29 mouse cellular contexts compared by ENCODE assay signal in genomic region chr16:30784261-30784660, GRCm38 (mm10).
"Had no signal": no experiment of that assay in that cellular context is flagged by ENCODE, and none has a peak within 500 bp of the region (broad histone marks: within the 10 kb centered on the region; RNA-seq: fewer than 3 reads in every experiment).

No protein-coding gene starts in this region.

- H3K27ac ChIP-seq: heart, embryonic 13.5 days; heart, embryonic 15.5 days; hindbrain, embryonic 10.5 days; hindbrain, embryonic 12.5 days; hindbrain, embryonic 13.5 days; hindbrain, embryonic 14.5 days; hindbrain, embryonic 15.5 days; hindbrain, postnatal 0 days; intestine, embryonic 15.5 days; kidney, embryonic 15.5 days; kidney, postnatal 0 days; layer of hippocampus, adult 2 months; left cerebral cortex, adult 2 months had no signal

- DNase-seq: heart, postnatal 14 days; heart, postnatal 36 days; heart, postnatal 4 days; kidney, adult 11 months; kidney, adult 18-20 months; kidney, adult 2 months; kidney, adult 8-10 months; kidney, adult 9 months; kidney, postnatal 10 days; kidney, postnatal 14 days; kidney, postnatal 25 days; kidney, postnatal 36 days; kidney, postnatal 4 days; layer of hippocampus, adult 9-11 months; layer of hippocampus, postnatal 36 days had no signal

- H3K36me3 ChIP-seq: heart, embryonic 12.5 days; heart, embryonic 13.5 days; heart, embryonic 15.5 days; hindbrain, embryonic 10.5 days; hindbrain, embryonic 12.5 days; hindbrain, embryonic 13.5 days; hindbrain, embryonic 15.5 days; intestine, embryonic 15.5 days; kidney, embryonic 15.5 days had no signal

- H3K27me3 ChIP-seq: heart, embryonic 12.5 days; heart, embryonic 13.5 days; heart, embryonic 15.5 days; hindbrain, embryonic 12.5 days; hindbrain, embryonic 13.5 days; hindbrain, embryonic 15.5 days; intestine, embryonic 15.5 days; kidney, embryonic 15.5 days had no signal

- H3K4me3 ChIP-seq: heart, embryonic 12.5 days; heart, embryonic 13.5 days; heart, embryonic 15.5 days; hindbrain, embryonic 10.5 days; hindbrain, embryonic 12.5 days; hindbrain, embryonic 13.5 days; hindbrain, embryonic 15.5 days; intestine, embryonic 15.5 days; kidney, embryonic 15.5 days; layer of hippocampus, adult 2 months; left cerebral cortex, adult 2 months had no signal

- H3K4me1 ChIP-seq: hindbrain, embryonic 15.5 days had no signal

- H3K9me3 ChIP-seq: heart, embryonic 12.5 days; heart, embryonic 13.5 days; heart, embryonic 15.5 days; hindbrain, embryonic 10.5 days; hindbrain, embryonic 12.5 days; hindbrain, embryonic 13.5 days; hindbrain, embryonic 15.5 days; intestine, embryonic 15.5 days; kidney, embryonic 15.5 days had no signal
